Mouse (Mus musculus) G1E (cell line): ENCODE results near the gene Ackr2. TPM values are rescaled to one million over a fixed set of nuclear protein-coding genes. Genes with fewer than 3 reads are reported as not detected.

Experiments used
- ATAC-seq: 2 replicates; pipeline ENCODE4 v1.8.0; 2016; ENCODE audit warnings: mild to moderate bottlenecking; ENCODE audit not compliant: insufficient number of reproducible peaks, poor library complexity, low FRiP score, severe bottlenecking; ENCODE audit errors: extremely low read depth
- DNase-seq: peaks from one replicate; pipeline ENCODE4 v3.0.0; 2012; ENCODE audit warnings: low spot score
- H3K27me3 ChIP-seq: 2 replicates; pipeline ENCODE4 v1.6.1; 2012; ENCODE audit warnings: mild to moderate bottlenecking, low read length, inconsistent platforms; ENCODE audit not compliant: insufficient read depth
- H3K36me3 ChIP-seq: replicated peaks from 2 replicates; pipeline ENCODE3; 2012; ENCODE audit warnings: mild to moderate bottlenecking, inconsistent platforms
- H3K4me1 ChIP-seq: 2 replicates; pipeline ENCODE4 v1.6.1; 2012; ENCODE audit warnings: low read depth, low read length, inconsistent platforms, mixed read lengths; ENCODE audit not compliant: insufficient read depth
- H3K4me3 ChIP-seq: 2 replicates; pipeline ENCODE4 v1.5.1; 2012; ENCODE audit warnings: low read depth, mild to moderate bottlenecking, inconsistent platforms, low read length, moderate library complexity, mixed read lengths
- H3K9me3 ChIP-seq: replicated peaks from 2 replicates; pipeline ENCODE4 v1.6.1; 2012; ENCODE audit warnings: inconsistent platforms
- CTCF ChIP-seq: IDR thresholded peaks from 2 replicates; pipeline ENCODE4 v1.5.1; 2012; ENCODE audit warnings: low read depth, low read length, inconsistent platforms, mixed read lengths
- GATA1 ChIP-seq: IDR thresholded peaks from 2 replicates; pipeline ENCODE4 v1.6.1; 2012; ENCODE audit warnings: borderline replicate concordance, low read length, inconsistent platforms, mixed read lengths
- GATA2 ChIP-seq: IDR thresholded peaks from 2 replicates; pipeline ENCODE4 v1.6.1; 2012; ENCODE audit warnings: low read depth, low read length, inconsistent platforms, borderline replicate concordance
- POLR2AphosphoS5 ChIP-seq: IDR thresholded peaks from 2 replicates; pipeline ENCODE4 v1.6.1; 2012; ENCODE audit warnings: low read depth, low read length, inconsistent platforms; ENCODE audit not compliant: insufficient replicate concordance
- TAL1 ChIP-seq: conservative IDR thresholded peaks from 2 replicates; pipeline ENCODE4 v1.6.1; 2012; ENCODE audit warnings: low read depth, low read length, inconsistent platforms, mixed read lengths
- polyA plus RNA-seq: library from polyadenylated mRNA; stranded (reverse); fragments of >175 nt; gene quantifications from 2 replicates; pipeline ENCODE4 v1.2.3, GENCODE M21; 2012
- total RNA-seq, 2 experiments: library from RNA; stranded (forward) in 1 of 2; stranded (reverse) in 1 of 2; fragments of 200-1000 nt in 1 of 2; fragments of >200 nt in 1 of 2; fragmentation: Nextera tagmentation in 1 of 2; gene quantifications; 2 replicates each; pipeline ENCODE4 v1.2.3; 2014 to 2017

Gene Ackr2
- total and polyA plus RNA-seq, 3 experiments: 0.11 TPM; not detected in 2

DNA sequence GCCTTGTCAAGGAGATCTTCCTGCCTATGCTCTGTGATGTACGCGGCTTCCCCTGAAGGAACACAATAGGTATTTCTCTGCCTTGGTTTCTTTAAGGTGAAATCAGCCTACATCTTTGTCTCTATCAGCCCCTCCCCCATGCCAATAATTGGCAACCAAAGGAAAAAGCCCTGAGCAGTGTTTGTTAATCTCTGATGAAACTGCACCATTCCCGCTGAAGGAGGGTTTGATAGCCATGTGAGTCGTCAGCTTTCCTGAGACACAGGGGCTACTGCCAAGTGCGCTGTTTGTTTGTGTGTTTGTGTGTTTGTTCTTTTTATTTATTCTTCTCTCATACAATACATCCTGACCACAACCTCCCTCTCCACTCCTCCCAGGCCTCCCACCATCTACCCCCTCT, 25.8 kb downstream of the Ackr2 start:
- no peak for ATAC-seq

DNA sequence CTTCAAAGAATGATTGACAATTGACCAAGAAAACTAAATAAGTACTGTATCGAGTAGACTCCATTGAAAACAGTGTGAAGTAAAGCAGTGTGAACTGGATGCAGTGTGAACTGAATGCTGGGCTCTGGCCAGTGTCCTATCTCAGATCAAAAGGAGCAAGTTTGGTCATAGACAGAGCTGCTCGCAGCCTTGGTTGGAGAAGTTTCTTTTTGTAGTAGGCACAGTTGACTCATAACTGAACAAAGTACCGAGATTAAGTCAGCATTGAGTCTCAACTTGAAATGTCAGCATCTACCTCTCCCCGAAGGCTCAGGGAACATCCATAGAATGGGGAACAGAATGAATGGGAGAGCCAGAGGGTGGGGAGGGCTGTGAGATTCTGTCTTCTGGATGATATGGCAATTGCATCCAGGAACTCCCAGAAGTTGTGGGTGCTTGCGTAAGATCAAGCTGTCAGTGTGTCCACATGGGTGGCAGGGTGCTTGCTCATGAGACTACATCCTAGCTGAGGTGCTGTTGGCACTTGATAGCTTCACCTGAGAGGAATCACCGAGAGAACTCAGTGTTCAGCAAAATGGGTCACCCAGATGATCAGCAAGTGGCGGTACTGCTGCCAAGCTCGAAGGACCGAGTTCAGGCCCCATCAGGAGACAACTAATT, 26.9 kb downstream of the Ackr2 start:
- ATAC-seq (no peak), DNase-seq (no peak)
- Histone ChIP-seq H3K4me3 (no peak overlapping the region), H3K9me3 (no peaks in the 10 kb centered on the region), H3K4me1 (no peaks in the 10 kb centered on the region), H3K36me3 (no peaks in the 10 kb centered on the region), H3K27me3 (peaks cover 9% of the 10 kb centered on the region)
- TF ChIP-seq POLR2AphosphoS5 (no peak), TAL1 (no peak), GATA2 (no peak), GATA1 (no peak), CTCF (no peak)

More for the DNA sequence above, 25.8 kb downstream of the Ackr2 start:
- Histone ChIP-seq H3K4me3 (no peak overlapping the region), H3K9me3 (no peaks in the 10 kb centered on the region), H3K4me1 (peaks cover 3% of the 10 kb centered on the region), H3K27me3 (peaks cover 9% of the 10 kb centered on the region), H3K36me3 (no peaks in the 10 kb centered on the region)
- TF ChIP-seq GATA2: no peak
- DNase-seq: no peak

DNA sequence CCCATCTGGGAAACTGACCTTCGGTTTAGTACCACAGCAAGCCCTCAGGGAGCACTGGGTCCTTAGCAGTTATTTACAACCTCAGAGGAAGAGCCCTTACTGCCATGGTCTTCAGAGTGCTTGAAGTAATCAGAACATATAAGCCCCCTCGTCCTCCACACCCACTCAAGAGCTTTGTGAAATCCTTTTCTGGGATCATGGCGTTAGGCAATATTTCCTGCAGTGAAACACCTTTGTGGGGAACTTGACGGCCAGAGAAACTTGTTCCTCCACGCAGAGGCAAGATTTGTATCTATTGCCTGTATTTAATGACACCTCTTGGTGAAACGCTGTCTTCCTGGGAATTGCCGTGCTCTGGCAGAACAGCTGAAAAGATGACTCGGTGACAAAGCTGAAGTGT, 27.8 kb downstream of the Ackr2 start:
- no peaks in the 10 kb centered on the region for H3K36me3 ChIP-seq
- ATAC-seq (no peak), DNase-seq (no peak)
- peaks cover 9% of the 10 kb centered on the region for H3K27me3 ChIP-seq
- H3K9me3 ChIP-seq: no peaks in the 10 kb centered on the region
- H3K4me1 ChIP-seq: no peaks in the 10 kb centered on the region
- no peak for TF ChIP-seq POLR2AphosphoS5
- TF ChIP-seq CTCF: no peak
- TF ChIP-seq TAL1: no peak
- no peak for TF ChIP-seq GATA2
- no peak for TF ChIP-seq GATA1
- no peak overlapping the region for H3K4me3 ChIP-seq

DNA sequence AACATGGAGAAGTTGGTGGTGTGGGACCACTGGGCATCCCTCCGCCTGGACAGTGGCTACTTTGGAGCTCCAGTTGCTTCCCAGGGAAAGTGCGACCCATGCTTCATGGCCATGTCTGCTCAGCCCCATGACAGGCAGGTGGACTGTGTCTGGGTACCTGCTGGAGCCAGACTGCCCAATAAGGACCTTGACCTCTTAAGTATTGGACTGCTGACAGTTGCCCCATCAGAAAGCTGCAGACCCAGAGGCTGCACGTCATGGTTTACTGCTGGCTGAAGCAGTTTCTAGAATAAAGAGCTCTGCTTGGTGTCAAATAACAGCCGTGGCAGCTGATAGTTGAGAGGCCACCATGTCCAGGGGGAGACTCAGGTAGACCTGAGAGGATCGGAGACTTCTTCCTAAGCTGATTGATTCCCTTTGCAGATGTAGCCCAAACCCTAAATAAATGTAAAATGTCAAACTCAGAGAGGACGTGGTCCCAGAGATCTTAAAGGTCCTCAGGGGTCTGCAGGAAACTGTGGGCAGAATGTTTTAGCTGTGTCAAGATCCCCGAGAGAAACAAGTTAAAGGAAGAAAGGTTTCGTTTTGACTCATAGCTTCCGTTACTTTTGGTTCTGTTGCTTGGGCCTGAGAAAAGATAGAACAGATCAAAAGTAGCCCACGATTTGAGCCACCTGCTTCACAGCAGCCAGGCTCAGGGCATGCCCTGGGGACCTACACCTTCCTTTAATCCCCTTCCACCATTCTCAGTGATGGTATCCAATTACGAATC, 28.7 kb downstream of the Ackr2 start:
- Histone ChIP-seq H3K4me3 (no peak overlapping the region), H3K9me3 (no peaks in the 10 kb centered on the region), H3K4me1 (no peaks in the 10 kb centered on the region), H3K36me3 (no peaks in the 10 kb centered on the region), H3K27me3 (peaks cover 9% of the 10 kb centered on the region)
- ATAC-seq (no peak), DNase-seq (no peak)
- TF ChIP-seq GATA2 (no peak), TAL1 (no peak), POLR2AphosphoS5 (no peak), CTCF (no peak), GATA1 (no peak)

DNA sequence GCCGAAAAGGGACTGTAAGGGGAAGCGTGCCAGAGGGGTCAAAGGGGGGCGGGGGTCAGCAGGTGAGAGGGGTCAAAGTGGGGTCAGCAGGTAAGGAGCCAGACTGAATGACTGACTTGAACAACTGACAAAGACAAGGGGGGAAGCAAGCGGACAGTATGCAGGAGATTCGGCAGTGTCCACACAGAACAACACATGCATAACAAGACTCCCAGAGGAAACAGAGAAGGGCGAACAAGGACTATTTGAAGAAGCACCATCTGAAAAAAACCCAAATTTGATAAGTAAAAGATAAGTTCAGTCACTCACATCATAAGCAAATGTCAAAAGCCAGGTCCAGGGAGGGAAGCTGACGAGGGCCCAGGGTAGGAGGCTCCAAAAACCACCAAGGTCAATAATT, 29.6 kb downstream of the Ackr2 start:
- peaks cover 7% of the 10 kb centered on the region for H3K27me3 ChIP-seq
- no peak for TF ChIP-seq CTCF
- no peak for TF ChIP-seq GATA1
- no peak for DNase-seq
- no peak overlapping the region for H3K4me3 ChIP-seq
- H3K9me3 ChIP-seq: no peaks in the 10 kb centered on the region
- ATAC-seq: no peak
- H3K4me1 ChIP-seq: no peaks in the 10 kb centered on the region
- no peaks in the 10 kb centered on the region for H3K36me3 ChIP-seq

DNA sequence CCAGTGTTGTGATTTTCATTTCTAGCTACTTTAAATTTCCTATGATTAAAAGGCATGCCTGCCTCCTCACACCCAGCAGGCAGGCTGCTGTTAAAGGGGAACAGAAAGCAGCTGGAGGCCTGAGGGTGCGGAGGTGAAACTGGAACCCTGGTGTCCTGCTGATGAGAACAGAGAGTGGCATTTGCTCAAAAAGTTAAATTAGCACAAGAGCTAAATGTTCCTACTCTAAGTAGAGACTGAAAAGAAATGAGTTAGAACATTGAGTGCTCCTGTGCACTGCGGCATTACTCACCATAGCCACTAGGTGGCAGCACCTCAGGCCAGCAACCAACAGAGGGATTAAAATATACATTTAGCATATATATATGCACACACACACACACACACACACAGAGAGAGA, 30.3 kb downstream of the Ackr2 start:
- Histone ChIP-seq H3K4me1 (no peaks in the 10 kb centered on the region), H3K4me3 (no peak overlapping the region), H3K9me3 (no peaks in the 10 kb centered on the region), H3K27me3 (peaks cover 7% of the 10 kb centered on the region), H3K36me3 (no peaks in the 10 kb centered on the region)
- TF ChIP-seq CTCF (peak; percentile 97), GATA1 (no peak), GATA2 (no peak), TAL1 (no peak), POLR2AphosphoS5 (no peak)
- no peak for ATAC-seq
- no peak for DNase-seq

DNA sequence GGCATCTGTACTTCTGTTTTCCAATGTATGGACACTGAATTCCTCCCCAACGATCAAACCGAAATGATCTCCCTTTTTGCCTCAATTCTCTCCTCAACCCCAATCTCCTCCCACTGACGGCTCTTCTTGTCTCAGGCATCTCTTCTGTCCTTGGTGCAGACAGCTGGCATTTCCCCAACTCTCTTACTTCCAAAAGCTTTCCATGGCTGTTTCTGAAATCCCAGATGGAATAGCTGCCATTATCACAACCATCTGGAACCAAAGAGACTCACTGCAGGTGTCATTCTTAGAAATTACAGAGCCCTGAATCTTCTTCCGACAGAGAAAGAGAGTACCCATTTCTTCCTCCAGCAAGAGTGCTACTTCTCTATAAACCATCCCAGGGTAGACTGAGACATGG, 36.7 kb downstream of the Ackr2 start:
- TF ChIP-seq GATA1 (no peak), TAL1 (no peak), GATA2 (no peak), POLR2AphosphoS5 (no peak), CTCF (no peak)
- H3K4me1 ChIP-seq: no peaks in the 10 kb centered on the region
- H3K27me3 ChIP-seq: no peaks in the 10 kb centered on the region; the same call in 1 of the 2 replicates
- ATAC-seq (no peak), DNase-seq (no peak)
- no peaks in the 10 kb centered on the region for H3K9me3 ChIP-seq
- no peaks in the 10 kb centered on the region for H3K36me3 ChIP-seq
- H3K4me3 ChIP-seq: no peak overlapping the region
